Mouse (Mus musculus) adipocyte (in vitro differentiated cells): ENCODE measurements around the gene Pltp.
"Not testable (repeated sequence)": the region's sequence is repeated elsewhere in the genome, so short reads cannot be mapped to it uniquely, and the experiment has no call there.

Experiments used
- DNase-seq: peaks from one replicate; pipeline ENCODE4 v3.0.0-alpha.2; 2016; ENCODE audit warnings: low spot score

Pltp gene

DNA sequence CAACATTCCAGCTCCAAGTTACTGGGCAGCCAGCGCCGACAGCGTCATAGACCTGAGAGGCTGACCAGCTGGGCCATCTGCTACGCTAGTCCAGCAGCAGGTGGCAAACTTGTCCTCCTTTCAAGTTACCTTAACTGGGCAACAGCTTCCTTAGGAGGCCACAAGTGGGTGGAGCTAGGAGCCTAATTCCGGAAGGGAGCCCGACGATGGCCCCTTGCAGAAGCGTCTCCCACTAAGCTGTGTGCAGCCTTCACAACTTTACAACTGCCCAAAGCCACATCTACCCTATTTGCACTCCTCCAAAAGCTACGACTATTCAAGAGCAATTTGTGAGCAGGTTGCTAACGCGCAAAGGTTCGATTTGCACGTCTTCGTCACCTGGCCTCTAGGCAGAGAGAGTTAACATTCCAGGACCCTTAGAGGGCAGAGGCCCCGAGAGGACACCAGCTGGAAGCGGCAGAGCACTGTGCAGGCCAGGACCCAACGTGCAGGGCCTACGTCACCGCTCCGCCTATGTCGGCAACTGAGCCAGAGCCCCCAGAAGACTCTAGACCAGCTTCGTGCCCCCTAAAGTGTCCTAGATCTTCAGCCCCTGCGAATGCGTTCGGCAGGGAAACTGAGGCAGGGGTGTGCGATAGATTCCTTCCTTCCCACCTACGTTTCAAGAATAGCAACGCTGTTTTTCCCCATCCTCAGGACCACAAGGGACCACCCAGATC, 21.2 kb upstream of the Pltp start:
- DNase-seq: peak; percentile 66

- DNase-seq: not testable (repeated sequence)
These were observed 20.1 kb upstream of the Pltp start for GRCm38 (mm10) chr2:164877376-164878215.

DNA sequence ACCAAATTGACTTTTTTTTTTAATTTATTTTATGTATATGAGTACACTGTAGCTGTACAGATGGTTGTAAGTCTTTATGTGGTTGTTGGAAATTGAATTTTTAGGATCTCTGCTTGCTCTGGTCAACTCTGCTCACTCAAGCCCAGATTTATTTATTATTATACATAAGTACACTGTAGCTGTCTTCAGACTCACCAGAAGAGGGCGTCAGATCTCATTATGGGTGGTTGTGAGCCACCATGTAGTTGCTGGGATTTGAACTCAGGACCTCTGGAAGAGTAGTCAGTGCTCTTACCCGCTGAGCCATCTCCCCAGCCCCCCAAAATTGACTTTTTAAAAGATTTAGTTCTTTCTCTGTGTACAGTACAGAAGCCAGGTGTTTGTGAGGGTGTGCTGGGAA, 18.1 kb upstream of the Pltp start:
- not testable (repeated sequence) for DNase-seq

DNA sequence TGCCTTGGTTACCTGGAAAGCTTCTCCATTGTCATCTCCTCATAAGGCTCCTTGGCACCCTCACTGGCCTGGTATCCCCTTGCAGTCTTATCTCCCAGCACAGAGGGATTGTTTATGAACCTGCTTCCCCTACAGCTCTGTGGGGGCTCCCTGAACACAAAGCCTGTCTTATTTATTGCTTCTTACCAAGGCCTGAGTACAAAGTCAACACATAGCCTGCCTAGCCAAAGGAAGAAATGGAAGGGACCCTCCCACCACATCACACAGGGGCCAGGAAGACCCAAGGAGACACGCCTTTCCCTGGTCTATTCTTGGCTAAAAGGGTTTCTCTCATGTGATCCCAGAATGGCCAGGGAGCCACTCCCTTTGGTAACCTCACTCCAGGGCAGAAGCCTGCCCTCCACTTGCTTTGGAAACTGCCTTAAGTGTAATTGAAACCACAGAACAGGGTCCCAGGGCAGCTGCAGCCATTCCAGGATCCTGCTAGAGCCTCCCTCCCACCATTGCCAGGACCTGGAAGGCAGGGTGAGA, 16.8 kb upstream of the Pltp start:
- DNase-seq: peak; percentile 52

DNA sequence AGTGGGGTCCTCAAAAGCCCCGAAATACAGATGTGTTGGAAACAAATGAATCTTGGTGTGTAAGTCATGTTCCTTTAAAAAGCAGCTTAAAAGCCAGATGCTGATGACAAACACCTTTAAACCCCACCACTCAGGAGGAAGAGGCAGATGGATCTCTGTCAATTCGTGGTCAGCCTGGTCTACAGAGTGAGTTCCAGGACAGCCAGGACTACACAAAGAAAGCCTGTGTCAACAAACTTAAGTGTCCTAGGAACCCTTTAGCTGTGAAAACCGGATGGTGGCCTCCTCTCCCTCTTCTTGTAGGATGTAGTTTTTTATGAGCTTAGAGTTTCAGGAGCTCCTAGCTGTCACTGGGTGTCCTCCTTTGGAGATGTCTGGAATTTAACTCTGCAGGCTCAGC, 16.1 kb upstream of the Pltp start:
- no peak for DNase-seq

DNA sequence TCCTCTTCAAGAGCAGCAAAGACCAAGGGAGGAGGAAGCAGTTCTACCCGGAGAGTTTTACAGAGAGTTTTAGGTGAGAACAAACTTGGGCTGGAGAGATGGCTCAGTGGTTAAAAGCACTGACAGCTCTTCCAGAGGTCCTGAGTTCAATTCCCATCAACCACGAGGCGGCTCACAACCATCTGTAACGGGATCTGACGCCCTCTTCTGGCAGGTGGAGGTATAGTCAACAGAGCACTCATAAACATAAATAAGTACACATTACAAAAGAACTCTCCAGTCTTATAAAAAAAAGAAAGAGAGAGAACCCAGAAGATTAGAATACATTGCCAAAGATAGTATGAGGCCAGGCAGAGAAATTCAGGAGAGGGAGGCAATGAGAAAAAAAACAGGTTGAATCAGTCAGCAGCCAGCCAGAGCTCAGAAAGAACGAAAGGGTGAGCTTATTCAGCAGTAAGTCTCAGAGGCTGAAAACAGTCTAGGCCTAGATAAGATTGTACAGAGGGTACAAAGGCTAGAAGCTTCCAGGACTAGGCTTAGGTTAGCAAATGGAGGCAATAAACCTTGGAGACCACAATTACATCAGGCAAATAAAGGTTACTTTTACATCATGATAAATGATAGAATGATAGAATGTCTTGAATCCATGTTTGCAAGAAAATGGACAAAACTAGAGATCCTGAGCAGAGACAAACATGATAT, 14.2 kb upstream of the Pltp start:
- no peak for DNase-seq

DNA sequence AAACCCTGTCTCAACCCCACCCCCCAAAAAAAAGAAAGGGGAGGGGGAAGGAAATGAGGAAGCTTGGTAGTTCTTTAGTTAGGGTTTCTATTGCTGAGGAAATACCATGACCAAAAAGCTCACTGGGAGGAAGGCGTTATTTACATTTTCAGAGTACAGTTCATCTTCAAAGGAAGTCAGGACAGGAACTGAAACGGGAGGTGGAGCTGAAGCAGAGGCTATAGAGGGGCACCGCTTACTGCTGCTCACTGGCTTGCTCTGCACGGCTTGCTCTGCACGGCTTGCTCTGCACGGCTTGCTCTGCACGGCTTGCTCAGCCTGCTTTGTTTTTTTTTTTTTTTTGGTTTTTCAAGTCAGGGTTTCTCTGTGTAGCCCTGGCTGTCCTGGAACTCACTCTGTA, 11.0 kb upstream of the Pltp start:
- no peak for DNase-seq

DNA sequence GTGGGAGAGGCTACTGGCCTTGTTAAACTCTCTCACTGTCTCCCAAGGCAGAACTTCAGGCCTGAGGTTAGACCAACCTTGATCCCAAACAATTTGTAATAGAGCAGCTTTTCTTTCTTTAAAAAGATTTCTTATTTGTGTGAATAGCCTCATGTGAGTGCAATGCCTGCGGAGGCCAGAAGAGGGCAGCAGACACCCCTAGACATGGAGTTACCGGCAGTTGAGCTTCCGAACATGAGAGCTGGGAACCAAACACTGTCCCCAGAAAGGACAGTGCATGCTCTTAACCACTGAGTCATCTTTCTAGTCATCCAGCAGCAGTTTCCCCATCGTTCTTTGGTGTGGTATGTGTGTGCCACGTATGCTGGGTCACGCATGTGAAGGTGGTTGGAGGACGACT, 10.1 kb upstream of the Pltp start:
- DNase-seq: no peak

- peak; percentile 85 for DNase-seq
These were observed 9.4 kb upstream of the Pltp start for GRCm38 (mm10) chr2:164866741-164867551.

- DNase-seq: no peak
These were observed 7.1 kb upstream of the Pltp start for GRCm38 (mm10) chr2:164864593-164864992.

DNA sequence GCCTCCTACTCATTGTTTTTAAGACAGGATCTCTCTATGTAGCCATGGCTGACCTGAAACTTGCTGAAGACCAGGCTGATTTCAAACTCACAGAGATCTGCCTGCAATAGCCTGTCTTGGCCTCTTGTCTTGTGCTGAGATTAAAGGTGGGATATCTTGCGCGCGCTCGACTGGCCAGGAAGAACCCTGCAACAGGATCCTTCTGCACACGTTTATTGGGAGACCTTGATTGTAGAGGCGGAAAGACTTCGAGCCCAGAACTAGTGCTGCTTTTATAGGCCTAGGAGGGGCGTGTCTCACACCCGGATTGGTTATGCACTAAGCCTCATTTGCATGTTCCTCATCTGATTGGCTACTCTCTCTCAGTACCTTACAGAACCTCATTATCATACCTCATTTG, 5.9 kb upstream of the Pltp start:
- DNase-seq: not testable (repeated sequence)

- DNase-seq: peak; percentile 90
These were observed 4.8 kb upstream of the Pltp start for GRCm38 (mm10) chr2:164862179-164862861.

- no peak for DNase-seq
These were observed 3.6 kb upstream of the Pltp start for GRCm38 (mm10) chr2:164861094-164861493.

GRCm38 (mm10) chr2:164859640-164860432, 2.3 kb upstream of the Pltp start:
- DNase-seq: no peak

DNA sequence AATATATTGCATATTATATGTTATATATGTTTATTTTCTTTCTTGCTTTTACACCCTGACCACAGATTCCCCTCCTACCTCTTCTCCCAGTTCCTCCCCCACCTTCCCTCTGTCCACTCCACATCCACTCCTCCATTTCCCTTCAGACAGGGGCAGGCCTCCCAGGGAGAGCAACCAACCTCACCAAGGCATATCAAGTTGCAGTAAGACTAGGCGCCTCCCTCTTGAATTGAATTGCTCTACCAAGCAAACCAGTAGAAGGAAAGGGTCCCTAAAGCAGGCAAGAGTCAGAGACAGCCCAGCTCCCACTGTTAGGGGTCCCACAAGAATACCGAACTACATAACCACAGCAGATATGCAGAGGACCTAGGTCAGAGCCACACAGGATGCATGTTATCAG, 1.6 kb upstream of the Pltp start:
- DNase-seq: no peak

DNA sequence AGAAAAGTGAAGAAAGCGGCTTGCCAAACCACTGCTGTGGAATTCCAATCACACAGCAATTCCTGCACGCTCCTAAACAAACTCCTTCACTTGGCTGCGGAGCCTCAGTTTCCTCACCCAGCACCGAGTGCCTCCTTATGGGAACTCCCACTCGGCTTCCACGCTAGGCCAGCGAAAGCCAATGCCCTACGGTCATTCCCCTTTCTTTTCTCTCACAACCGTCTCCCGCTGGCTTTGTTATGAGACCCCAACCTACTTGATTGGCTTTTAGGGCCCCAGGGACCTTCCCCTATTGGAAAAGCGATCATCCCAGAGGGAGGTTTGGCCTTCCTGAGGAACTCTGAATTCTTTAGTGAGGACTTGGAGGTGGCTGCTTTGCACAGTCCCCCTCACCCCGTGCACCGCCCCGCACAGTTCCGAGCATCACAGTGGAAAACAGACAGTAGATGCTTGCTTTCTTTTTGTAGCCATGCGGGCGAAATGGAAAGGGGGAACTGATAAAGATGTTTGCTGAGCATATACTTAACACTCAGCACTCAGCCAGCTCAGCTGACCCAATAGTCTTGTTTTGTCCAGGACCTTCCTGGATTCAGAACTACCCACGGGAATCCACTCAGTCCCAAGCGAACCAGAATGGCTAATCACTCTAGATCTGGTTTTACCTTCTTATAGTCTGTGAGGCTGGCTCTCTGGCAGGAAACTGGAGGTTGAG, 487 bp upstream of the Pltp start:
- no peak for DNase-seq

DNA sequence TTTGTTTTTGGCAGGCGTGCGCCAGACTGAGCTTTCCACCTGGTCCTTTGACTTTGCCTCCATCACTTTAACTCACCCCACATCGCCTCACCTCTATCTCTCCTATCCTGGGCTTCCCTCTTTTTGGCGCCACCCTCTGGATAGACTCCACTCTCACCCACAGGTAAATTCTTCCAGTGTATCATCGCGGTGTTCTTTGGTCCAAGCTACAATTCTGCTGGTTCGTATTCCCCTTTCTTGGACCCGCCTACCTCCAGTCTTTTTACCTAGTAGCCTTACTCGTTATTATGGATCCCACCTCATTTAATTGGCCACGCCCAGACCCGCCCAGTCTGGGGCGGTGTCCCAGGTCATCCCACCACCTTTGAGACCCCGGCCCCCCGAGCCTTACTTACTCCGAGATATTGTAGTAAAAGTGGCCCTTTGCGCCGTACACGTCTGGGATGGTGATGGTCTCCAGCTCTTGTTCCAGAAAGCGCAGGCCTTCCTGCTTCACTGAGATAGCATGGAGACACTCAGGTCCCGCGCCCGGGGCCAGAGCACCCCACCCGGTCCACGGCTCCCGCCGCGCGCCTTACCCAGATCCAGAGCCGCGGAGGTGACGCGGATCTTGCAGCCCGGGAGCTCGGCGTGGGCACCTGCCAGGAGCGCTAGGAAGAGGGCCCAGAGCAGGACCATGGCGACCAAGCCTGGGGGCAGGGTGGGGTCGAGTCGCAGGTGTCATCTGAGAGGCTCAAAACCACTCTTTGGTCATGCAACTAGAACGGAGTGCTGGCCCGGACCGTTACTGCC, 1.0 kb downstream of the Pltp start:
- no peak for DNase-seq

GRCm38 (mm10) chr2:164855572-164855971, 1.9 kb downstream of the Pltp start:
- DNase-seq: peak; percentile 72

DNA sequence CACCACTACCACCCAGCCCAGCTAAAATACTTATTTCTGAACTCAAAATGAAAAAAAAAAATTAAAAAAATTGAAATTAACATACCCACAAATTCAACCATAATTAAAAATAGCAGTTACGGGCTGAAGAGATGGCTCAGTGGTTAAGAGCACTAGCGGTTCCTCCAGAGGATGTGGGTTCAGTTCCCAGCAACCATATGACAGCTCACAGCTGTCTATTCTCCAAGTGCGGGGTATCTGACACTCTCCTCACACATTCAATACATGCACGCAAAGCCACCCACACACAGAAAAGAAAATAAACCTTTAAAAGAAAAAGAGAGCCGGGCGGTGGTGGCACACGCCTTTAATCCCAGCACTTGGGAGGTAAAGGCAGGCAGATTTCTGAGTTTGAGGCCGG, 7.5 kb downstream of the Pltp start:
- DNase-seq: no peak
